Mouse (Mus musculus): ENCODE results near the gene Slc29a4.

GRCm38 (mm10) chr5:142650390-142650789 is 41.9 kb upstream of the Slc29a4 start:
- TF ChIP-seq CTCF (IDR thresholded peaks at IDR 0.05) (no peak), EP300 (IDR thresholded peaks at IDR 0.05) (no peak)
